Mouse (Mus musculus): ENCODE data around the gene Celsr2.

DNA sequence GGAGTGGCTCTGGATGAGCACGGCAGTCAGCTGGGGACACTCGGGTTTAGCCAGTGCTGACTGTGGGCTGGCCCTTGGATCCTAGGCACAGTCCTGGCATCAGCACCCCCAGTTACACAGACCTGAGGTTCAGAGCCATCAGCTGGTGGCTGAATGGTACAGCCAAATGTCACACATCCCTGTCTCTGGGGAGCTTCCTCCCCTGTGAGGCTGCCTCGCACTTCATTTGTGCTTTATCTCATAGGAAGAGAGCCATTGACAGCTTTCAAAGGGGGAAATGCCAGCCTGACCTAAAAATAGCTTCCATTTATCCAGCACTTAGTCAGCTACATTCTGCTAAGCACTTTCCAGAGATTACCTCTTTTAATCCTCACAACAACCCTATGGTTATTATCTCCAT lies 51.7 kb downstream of the Celsr2 start:
- TF ChIP-seq EP300 (IDR thresholded peaks at IDR 0.05; ENCODE audit: low read depth) (no peak), CTCF (IDR thresholded peaks at IDR 0.05; ENCODE audit: low read depth) (no peak)

Measured in liver, postnatal 0 days (tissue).